Mouse (Mus musculus): ENCODE measurements around the gene Spsb3.

DNA sequence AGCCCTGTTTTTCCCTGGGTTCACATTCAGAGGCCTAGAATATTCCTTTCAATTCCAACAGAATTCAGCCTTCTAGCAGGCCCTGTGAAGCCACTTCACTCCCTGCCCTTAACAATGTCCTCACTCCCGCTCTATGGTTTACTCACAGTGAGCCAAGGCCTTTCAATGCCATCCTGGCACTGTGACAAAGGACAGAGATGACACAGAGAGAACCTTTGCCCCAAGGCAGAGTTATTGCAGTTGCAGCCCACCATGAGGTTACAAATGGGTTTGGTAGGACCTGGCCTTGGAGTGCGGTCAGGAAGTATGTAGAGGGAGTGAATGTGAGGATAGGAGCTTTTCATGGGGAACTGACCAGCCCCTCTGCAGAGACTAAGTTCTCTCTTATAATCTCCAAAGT, 21.1 kb downstream of the Spsb3 start:
- no peak for TF ChIP-seq CTCF (IDR thresholded peaks at IDR 0.05; ENCODE audit: insufficient read depth, low read length)
- TF ChIP-seq POLR2A (IDR thresholded peaks at IDR 0.05; ENCODE audit: borderline replicate concordance, extremely low read depth, low read depth, low read length) = no peak

Data from lung, adult 2 months (tissue).